ENCODE assay signal across 23 mouse cellular contexts in the genomic region with DNA sequence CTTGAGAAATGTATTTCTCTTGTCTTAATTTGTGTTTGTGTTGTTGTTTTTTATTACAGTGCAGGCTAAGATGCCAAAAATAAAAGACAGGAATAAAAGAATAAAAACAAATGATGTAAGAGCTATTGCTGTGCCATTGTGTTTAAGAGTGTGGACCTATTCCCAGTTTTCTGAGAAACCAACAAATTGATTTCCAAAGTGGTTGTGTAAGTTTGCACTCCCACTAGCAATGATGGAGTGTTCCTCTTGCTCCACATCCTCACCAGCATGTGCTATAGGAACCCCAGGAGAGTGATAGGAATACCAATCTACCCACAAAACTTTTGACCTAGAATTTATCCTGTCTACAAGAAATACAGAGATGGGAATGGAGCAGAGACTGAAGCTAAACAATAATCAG.
DNase-seq lines count a peak whose midpoint lies in the region; ATAC-seq and TF ChIP-seq lines count a peak whose summit lies in the region.
"Had no signal": no experiment of that assay in that cellular context is flagged by ENCODE, and none has a peak within 500 bp of the region (broad histone marks: within the 10 kb centered on the region; RNA-seq: fewer than 3 reads in every experiment).

No protein-coding gene starts in this region.

- peak overlapping the region; percentile 53 for H3K4me2 ChIP-seq in myocyte (ENCODE audit: low read depth)

- no peaks in the 10 kb centered on the region for H3K36me3 ChIP-seq in myocyte (ENCODE audit: control insufficient read depth, insufficient read depth)
- H3K36me3 ChIP-seq: G1E had no signal

- H3K4me3 ChIP-seq in myocyte, result no peak overlapping the region

- no peaks in the 10 kb centered on the region for H3K27me3 ChIP-seq in myocyte (ENCODE audit: control insufficient read depth, insufficient read depth, insufficient read length)
- H3K27me3 ChIP-seq: CH12.LX, Patski had no signal

- ATAC-seq in monocyte, adult 5-6 weeks (replicated peaks; ENCODE audit: insufficient number of reproducible peaks, low FRiP score, low TSS enrichment, poor library complexity, severe bottlenecking), result no peak
- ATAC-seq: activated CD4-positive, CD25-positive, alpha-beta regulatory T cell, adult 4 months; CD4-positive, CD25-positive, alpha-beta regulatory T cell, adult 4 months; Patski had no signal

- H3ac ChIP-seq in myocyte (ENCODE audit: control insufficient read depth, insufficient read length), result no peak overlapping the region

- H3K79me2 ChIP-seq in myocyte (ENCODE audit: control insufficient read depth, insufficient read depth), result no peaks in the 10 kb centered on the region

- TF ChIP-seq POLR2A in myocyte (IDR thresholded peaks at IDR 0.05; ENCODE audit: insufficient read length, low read depth), result no peak

- DNase-seq in NIH3T3 (ENCODE audit: low read depth) (peak; percentile 67), adipocyte (ENCODE audit: low spot score) (peak; percentile 84)
- DNase-seq in right cerebral cortex, postnatal 25 days, result no peak
- no peak for DNase-seq in embryo, embryonic 9.5 days (ENCODE audit: extremely low spot score)
- DNase-seq: adrenal gland, adult 2 months; adrenal gland, adult 8-10 months; adrenal gland, postnatal 10 days; adrenal gland, postnatal 14 days; adrenal gland, postnatal 25 days; adrenal gland, postnatal 36 days; B cell, adult 2 months; cerebellum, adult 11 months; cerebellum, adult 11-12 months; cerebellum, adult 18-20 months; cerebellum, adult 2 months; cerebellum, adult 8-10 months had no signal

TF ChIP-seq in myocyte, 11 proteins besides CTCF, POLR2A, EP300 and RAD21:
- TF ChIP-seq REST (IDR thresholded peaks at IDR 0.05; ENCODE audit: insufficient read depth, insufficient read length), result no peak
- TF ChIP-seq TCF12 (IDR thresholded peaks at IDR 0.05; ENCODE audit: insufficient read depth, poor library complexity, severe bottlenecking), result no peak
- TF ChIP-seq MYOG (IDR thresholded peaks at IDR 0.05; ENCODE audit: control insufficient read depth in 1 of 3, insufficient read depth in 1 of 3, insufficient read length in 2 of 3, low read depth in 2 of 3), result no peak
- TF ChIP-seq MYOD1 (IDR thresholded peaks at IDR 0.05; ENCODE audit: control insufficient read depth in 1 of 3, insufficient read length in 2 of 3, low read depth in 2 of 3), result no peak
- TF ChIP-seq TCF3 (IDR thresholded peaks at IDR 0.05; ENCODE audit: insufficient read length, low read depth), result no peak
- TF ChIP-seq USF1 (IDR thresholded peaks at IDR 0.05; ENCODE audit: low read depth), result no peak
- TF ChIP-seq POLR2AphosphoS2 (IDR thresholded peaks at IDR 0.05; ENCODE audit: insufficient read length, low read depth), result no peak
- no peak for TF ChIP-seq CEBPB (IDR thresholded peaks at IDR 0.05; ENCODE audit: insufficient read depth, poor library complexity, severe bottlenecking)
- TF ChIP-seq SRF (IDR thresholded peaks at IDR 0.05; ENCODE audit: control insufficient read depth, insufficient read length, low read depth), result no peak
- TF ChIP-seq MAX (IDR thresholded peaks at IDR 0.05; ENCODE audit: low read depth), result no peak
- TF ChIP-seq E2F4 (IDR thresholded peaks at IDR 0.05; ENCODE audit: insufficient read depth), result no peak

Comparison
In these comparisons a context has a peak if more than half of its experiments do, and no peak if none do; other contexts are left out.
1. DNase-seq: peak in NIH3T3 (single experiment) and adipocyte (single experiment); none in right cerebral cortex, postnatal 25 days (single experiment) and embryo, embryonic 9.5 days (single experiment).